Mouse (Mus musculus) megakaryocyte progenitor cell, adult 5-6 weeks (primary cell): ENCODE results near the gene Anks1. TPM values are rescaled to one million over a fixed set of nuclear protein-coding genes. Genes with fewer than 3 reads are reported as not detected.

Experiments used
- ATAC-seq: replicated peaks from 2 replicates; pipeline ENCODE4 v1.8.0; 2016; ENCODE audit warnings: mild to moderate bottlenecking, moderate TSS enrichment, inconsistent platforms; ENCODE audit not compliant: poor library complexity
- total RNA-seq, 2 experiments: library from RNA; stranded (forward) in 1 of 2; stranded (reverse) in 1 of 2; fragments of 157-497, 149-512 nt in 1 of 2; fragments of 200-1000 nt in 1 of 2; gene quantifications; 2 replicates each; pipeline versions ENCODE4 v1.2.3 to v1.2.4; 2015 to 2017

The Anks1 gene
- total RNA-seq, 2 experiments from 2014 or later = 29.0 to 29.5 TPM

GRCm38 (mm10) chr17:28084395-28084905, 175.3 kb downstream of the Anks1 start:
- no peak for ATAC-seq

GRCm38 (mm10) chr17:28084964-28085363, 175.9 kb downstream of the Anks1 start:
- peak; percentile 90 for ATAC-seq

DNA sequence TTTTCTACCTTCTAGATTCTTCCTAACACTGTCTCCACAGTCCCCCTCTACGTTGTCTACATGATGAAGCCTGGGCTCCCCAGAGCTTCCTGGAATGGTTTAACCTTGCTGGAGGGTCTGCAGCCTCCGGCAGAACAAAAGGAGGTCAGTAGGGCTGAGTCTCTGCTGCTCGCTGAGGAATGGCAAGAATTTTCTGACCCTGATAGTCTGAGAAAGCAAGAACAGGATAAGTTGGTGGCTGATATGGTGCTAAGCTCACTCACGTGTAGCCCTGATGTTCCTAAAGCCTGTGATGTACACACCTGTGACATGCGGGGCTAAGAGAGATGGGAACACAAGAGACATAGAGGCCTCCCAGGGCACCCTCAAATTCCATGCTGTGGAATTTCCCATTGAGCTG, 178.3 kb downstream of the Anks1 start:
- no peak for ATAC-seq

GRCm38 (mm10) chr17:28088718-28089117, 179.6 kb downstream of the Anks1 start:
- no peak for ATAC-seq

GRCm38 (mm10) chr17:28092297-28092696, 183.2 kb downstream of the Anks1 start:
- no peak for ATAC-seq

DNA sequence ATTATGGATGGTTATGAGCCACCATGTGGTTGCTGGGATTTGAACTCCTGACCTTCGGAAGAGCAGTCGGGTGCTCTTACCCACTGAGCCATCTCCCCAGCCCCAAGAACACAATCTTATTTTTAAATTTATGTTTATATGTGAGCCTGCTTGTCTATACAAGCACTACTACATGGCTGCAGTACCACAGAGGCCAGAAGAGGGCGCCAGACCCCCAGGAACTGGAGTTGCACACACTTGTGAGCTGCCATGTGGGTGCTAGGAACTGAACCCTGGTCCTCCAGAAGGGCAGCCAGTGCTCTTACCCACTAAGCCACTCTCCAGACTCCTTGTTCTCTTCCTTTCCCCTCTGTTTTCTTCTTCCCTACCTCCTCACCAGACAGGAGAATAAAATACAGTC, 184.7 kb downstream of the Anks1 start:
- no peak for ATAC-seq

- peak; percentile 48; the same call in 1 of the 2 replicates for ATAC-seq
These were observed 187.3 kb downstream of the Anks1 start for GRCm38 (mm10) chr17:28096418-28096817.

DNA sequence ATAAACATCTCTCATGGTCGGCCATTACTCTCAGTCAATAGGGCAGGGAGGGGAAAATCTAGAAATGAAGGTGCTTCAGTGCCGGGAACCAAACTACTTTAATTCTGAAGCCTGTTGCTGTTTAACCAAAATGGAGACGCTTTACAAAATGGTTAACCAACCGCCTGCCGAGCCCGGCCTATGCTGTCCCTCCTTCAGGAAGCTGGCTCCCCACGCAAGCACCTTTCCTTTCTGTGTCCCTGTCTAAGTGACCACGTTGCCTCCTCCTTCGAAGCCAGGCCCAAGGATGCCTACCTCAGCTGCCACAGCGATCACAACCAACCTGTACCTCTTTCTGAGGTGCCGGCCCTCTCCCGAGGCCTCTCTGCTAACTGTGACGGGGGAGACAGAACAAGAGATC, 188.2 kb downstream of the Anks1 start:
- ATAC-seq = no peak

DNA sequence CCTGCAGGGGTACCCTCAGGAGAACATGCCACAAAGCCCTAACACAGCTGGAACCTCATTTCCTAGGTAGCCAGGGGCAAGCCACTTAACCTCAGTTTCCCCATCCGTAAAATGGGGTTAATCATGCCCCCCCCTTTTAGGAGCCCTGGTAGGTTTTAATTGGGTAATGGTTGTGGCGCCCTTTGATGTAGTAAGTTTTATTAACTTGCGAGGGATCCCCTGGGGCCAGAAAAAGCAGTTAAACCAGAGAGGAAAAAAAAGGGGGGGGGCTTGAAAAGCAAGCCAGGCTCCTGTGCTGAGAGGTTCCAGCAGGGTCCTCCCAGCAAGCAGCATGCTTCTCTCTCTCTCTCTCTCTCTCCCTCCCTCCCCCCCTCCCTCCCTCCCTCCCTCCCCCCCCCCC, 190.0 kb downstream of the Anks1 start:
- no peak for ATAC-seq

- no peak for ATAC-seq
These were observed 191.6 kb downstream of the Anks1 start for GRCm38 (mm10) chr17:28100669-28101068.

DNA sequence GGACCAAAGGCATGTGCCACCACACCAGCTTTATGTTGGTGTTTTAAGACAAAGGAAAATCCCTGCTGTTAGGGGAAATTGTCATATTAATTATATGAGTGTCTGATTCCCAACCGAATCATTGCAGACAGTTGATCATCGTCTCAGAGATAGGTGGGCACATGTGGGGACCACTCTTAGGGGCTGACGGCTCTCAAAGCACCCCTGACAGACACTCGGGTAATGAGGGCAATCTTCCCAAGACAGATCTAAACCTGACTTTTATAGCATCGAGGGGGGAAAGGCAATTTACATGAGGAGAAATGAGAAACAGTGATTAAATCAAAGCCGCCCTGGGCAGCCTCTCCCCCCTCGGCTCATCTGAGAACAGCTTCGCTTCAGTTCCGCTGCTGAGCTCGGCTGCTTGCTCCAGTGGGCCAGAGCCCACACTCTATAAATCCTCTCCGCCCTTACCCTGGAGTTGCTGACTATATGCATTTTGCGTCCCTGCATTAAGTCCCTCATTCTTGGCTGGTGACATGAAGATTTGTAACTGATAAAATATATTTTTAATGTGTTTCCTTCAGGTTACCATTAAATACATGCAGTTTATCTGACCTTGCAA, 192.3 kb downstream of the Anks1 start:
- ATAC-seq = no peak

DNA sequence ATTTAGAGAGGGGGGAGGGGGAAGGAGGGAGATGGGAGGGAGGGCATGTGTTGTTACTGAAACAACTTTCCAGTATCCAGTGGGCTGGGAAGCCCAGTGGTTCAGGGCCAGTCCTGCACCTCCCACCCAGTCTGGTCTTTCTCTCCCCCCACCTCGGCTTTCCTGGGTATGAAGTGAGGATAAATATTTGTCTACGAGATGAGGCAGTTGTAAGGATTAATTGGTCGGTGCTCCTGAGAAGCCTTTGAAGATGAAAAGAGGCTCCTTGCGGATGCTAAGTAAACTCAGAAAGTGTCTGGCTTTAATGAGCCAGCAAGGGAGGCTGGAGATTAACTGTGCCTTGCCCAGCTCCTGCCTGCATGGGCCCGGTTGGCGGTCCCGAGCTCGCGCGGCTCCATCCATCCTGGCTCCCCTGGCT, 192.8 kb downstream of the Anks1 start:
- ATAC-seq = no peak

DNA sequence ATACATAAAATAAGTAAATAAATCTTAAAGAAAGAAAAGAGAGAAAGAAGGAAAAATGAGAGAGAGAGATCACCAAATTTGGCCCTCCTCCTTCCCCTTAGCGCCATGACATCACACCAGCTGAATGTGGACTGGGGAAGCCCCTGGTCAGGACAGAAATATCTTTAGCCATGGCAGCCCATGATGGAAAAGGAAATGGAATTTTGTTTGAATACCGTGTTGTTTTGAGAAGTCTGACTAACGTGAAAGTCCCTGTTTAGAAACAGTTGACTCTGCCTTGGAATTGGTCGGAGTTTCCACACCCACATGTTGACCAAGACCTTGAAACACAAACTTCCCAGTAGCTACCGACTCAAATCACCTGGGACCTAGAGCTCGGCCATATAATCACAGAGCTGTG, 195.3 kb downstream of the Anks1 start:
- ATAC-seq = no peak

DNA sequence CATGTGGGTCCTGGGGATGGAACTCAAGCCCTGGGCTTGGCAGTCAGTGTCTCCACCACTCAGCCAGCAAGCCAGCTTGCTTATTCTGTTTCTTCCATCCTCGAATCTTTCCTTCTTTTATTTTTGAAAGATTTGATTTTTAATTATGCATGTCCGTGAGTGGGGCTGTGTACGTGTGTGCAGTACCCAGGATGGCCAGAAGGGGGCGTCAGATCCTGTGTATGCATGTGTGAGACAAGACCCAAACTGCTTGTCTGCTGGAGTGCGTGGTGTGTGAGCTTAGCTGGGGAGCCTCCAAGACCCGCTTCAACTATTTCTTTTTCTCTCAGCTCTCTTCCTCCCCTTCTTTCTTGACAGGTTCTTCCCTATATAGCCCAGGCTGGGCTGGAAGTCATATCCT, 197.2 kb downstream of the Anks1 start:
- no peak for ATAC-seq

GRCm38 (mm10) chr17:28107275-28107674, 198.2 kb downstream of the Anks1 start:
- no peak for ATAC-seq

DNA sequence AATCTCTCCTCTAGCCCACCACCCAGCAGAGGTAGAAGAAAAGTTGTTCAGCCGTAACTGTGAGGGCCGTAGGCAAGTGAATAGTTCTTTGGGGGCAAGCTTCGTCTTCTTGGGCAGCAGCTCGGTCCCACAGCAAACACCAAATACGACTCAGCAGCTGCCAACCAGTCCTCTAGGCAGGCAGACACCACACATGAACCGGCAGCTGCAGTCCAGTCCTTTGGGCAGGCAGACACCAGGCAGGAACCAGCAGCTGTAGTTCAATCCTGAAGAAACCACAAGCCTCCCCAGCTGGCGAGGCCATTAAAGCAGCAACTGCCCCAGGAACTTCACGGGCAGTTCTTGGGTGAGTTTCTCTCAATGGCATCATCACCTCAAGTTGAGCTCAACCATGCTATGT, 203.2 kb downstream of the Anks1 start:
- no peak for ATAC-seq

Other genes with a start within 250 kb of the Anks1 start
- gene Spdef, start 180.4 kb upstream of the Anks1 start, total RNA-seq (2015) = not detected in 2 replicates
- gene Spdef, start 180.4 kb upstream of the Anks1 start, total RNA-seq (2017) = not detected in 2 replicates
- 27.6 and 32.4 TPM in 2 replicates for gene D17Wsu92e, start 88.7 kb upstream of the Anks1 start, total RNA-seq (2015)
- gene D17Wsu92e, start 88.7 kb upstream of the Anks1 start, total RNA-seq (2017) = 46.4 and 57.5 TPM in 2 replicates
- gene Snrpc, start 71.2 kb upstream of the Anks1 start, total RNA-seq (2015) = 147 and 154 TPM in 2 replicates
- 128 and 132 TPM in 2 replicates for gene Snrpc, start 71.2 kb upstream of the Anks1 start, total RNA-seq (2017)
- gene Uhrf1bp1, start 52.9 kb upstream of the Anks1 start, total RNA-seq (2015) = 6.0 and 8.1 TPM in 2 replicates
- 8.4 and 9.3 TPM in 2 replicates for gene Uhrf1bp1, start 52.9 kb upstream of the Anks1 start, total RNA-seq (2017)
- 60.7 and 61.8 TPM in 2 replicates for gene Taf11, start 538 bp downstream of the Anks1 start, total RNA-seq (2015)
- 29.6 and 30.4 TPM in 2 replicates for gene Taf11, start 538 bp downstream of the Anks1 start, total RNA-seq (2017)
- gene Tcp11, start 171.3 kb downstream of the Anks1 start, total RNA-seq (2015) = 0.67 and 1.4 TPM in 2 replicates
- gene Tcp11, start 171.3 kb downstream of the Anks1 start, total RNA-seq (2017) = 2.4 and 2.5 TPM in 2 replicates
- 0.02 and 0.07 TPM in 2 replicates for gene Scube3, start 232.8 kb downstream of the Anks1 start, total RNA-seq (2015)
- gene Scube3, start 232.8 kb downstream of the Anks1 start, total RNA-seq (2017) = 0.08 and 0.14 TPM in 2 replicates